ENCODE assay signal across 7 mouse cellular contexts in the genomic region with DNA sequence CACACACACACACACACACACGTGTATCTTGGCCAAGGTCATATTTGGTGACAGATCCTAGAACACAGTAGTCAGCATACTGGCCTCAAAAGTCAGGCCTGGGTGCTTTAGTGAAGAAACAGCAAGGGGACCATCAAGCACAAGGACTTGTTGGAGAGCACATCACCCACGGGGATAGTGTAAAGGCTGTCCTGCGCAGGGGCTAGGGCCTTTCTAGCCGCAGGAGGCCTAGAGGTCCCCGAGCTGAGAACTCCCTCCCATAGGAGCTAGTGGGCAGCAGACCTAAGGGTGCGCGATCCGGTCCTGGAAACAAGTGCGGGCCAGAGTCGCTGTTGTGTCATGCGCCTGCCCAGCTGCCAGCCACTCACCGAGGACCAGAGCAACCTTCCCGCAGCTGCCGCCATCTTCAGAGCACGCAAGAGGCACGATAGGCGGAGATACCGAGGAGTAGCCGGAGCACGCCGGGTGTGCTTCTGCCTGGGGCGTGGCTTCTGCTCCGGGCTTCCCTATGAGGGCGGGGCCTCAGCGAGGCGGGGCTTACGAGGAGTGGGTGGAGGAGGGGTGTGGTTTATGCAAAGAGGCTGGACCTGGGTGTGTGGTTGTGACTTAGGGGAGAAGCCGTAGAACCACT. TPM values are rescaled to one million over a fixed set of nuclear protein-coding genes. Genes with fewer than 3 reads are reported as not detected.
DNase-seq lines count a peak whose midpoint lies in the region; ATAC-seq and TF ChIP-seq lines count a peak whose summit lies in the region.

TSS of gene Prdx3 (minus strand) at position 493 of the 631 bp plus-strand sequence.

- no peaks in the 10 kb centered on the region for H3K9me3 ChIP-seq in embryonic facial prominence, embryonic 12.5 days
- no peaks in the 10 kb centered on the region for H3K9me3 ChIP-seq in limb, embryonic 12.5 days
- no peaks in the 10 kb centered on the region for H3K9me3 ChIP-seq in midbrain, embryonic 15.5 days

- H3K9ac ChIP-seq in embryonic facial prominence, embryonic 12.5 days: peak within 1 kb of the TSS; percentile 70
- H3K9ac ChIP-seq in limb, embryonic 12.5 days (replicated peaks): peak within 1 kb of the TSS; percentile 69
- peak within 1 kb of the TSS; percentile 58 for H3K9ac ChIP-seq in midbrain, embryonic 15.5 days

- no peak for TF ChIP-seq CTCF in kidney, adult 2 months (conservative IDR thresholded peaks at IDR 0.05; ENCODE audit: insufficient read depth, insufficient read length, low read depth, low read length)
- TF ChIP-seq CTCF in spleen, adult 2 months (IDR thresholded peaks at IDR 0.05; ENCODE audit: extremely low read depth, insufficient read depth, insufficient read length, insufficient replicate concordance): no peak

- H3K27me3 ChIP-seq in embryonic facial prominence, embryonic 12.5 days: no peaks in the 10 kb centered on the region
- H3K27me3 ChIP-seq in kidney, adult 2 months (replicated peaks; ENCODE audit: control insufficient read depth, insufficient read depth, low read length): no peaks in the 10 kb centered on the region
- no peaks in the 10 kb centered on the region for H3K27me3 ChIP-seq in limb, embryonic 12.5 days
- no peaks in the 10 kb centered on the region for H3K27me3 ChIP-seq in midbrain, embryonic 15.5 days (replicated peaks)
- no peaks in the 10 kb centered on the region for H3K27me3 ChIP-seq in spleen, adult 2 months (ENCODE audit: control insufficient read depth, insufficient read depth, low read length)

- WGBS in embryonic facial prominence, embryonic 12.5 days: under 1% methylated on average over 28 of the region's 28 CpGs
- under 1% methylated on average over 28 of the region's 28 CpGs for WGBS in kidney, adult 2 months
- WGBS in limb, embryonic 12.5 days: under 1% methylated on average over 28 of the region's 28 CpGs
- WGBS in midbrain, embryonic 15.5 days: under 1% methylated on average over 28 of the region's 28 CpGs
- WGBS in spleen, adult 2 months: under 1% methylated on average over 28 of the region's 28 CpGs

- peak; percentile 97 for DNase-seq in adrenal gland, postnatal 25 days
- peak; percentile 99 for DNase-seq in heart, adult 18-20 months
- peak; percentile 99 for DNase-seq in kidney, adult 2 months
- DNase-seq in spleen, adult 2 months (ENCODE audit: low read depth in 1 of 2, low spot score in 2 of 2): peak; percentile 89 to 97

- peak within 1 kb of the TSS; percentile 81 for H3K27ac ChIP-seq in embryonic facial prominence, embryonic 12.5 days
- peak within 1 kb of the TSS; percentile 49 for H3K27ac ChIP-seq in kidney, adult 2 months (ENCODE audit: insufficient read depth, low read depth, low read length)
- peak within 1 kb of the TSS; percentile 73 for H3K27ac ChIP-seq in limb, embryonic 12.5 days
- H3K27ac ChIP-seq in midbrain, embryonic 15.5 days: peak within 1 kb of the TSS; percentile 80
- H3K27ac ChIP-seq in spleen, adult 2 months (ENCODE audit: insufficient read depth, low read length): peak within 1 kb of the TSS; percentile 35; the same call in 1 of the 2 replicates

- peaks cover 10% of the 10 kb centered on the region; the same call in 1 of the 2 replicates for H3K36me3 ChIP-seq in embryonic facial prominence, embryonic 12.5 days
- H3K36me3 ChIP-seq in kidney, adult 2 months (ENCODE audit: control insufficient read depth, insufficient read depth, low read length): peaks cover 9% of the 10 kb centered on the region
- peaks cover 18% of the 10 kb centered on the region for H3K36me3 ChIP-seq in limb, embryonic 12.5 days
- no peaks in the 10 kb centered on the region for H3K36me3 ChIP-seq in midbrain, embryonic 15.5 days (replicated peaks)
- peaks cover 10% of the 10 kb centered on the region for H3K36me3 ChIP-seq in spleen, adult 2 months (ENCODE audit: control insufficient read depth, insufficient read depth, low read length)

- ATAC-seq in embryonic facial prominence, embryonic 12.5 days (ENCODE audit: insufficient number of reproducible peaks, insufficient read depth, low FRiP score, low TSS enrichment): peak; percentile 95
- ATAC-seq in limb, embryonic 12.5 days (ENCODE audit: insufficient number of reproducible peaks, insufficient read depth, low FRiP score, low TSS enrichment, low read depth): peak; percentile 97
- peak; percentile 99 for ATAC-seq in midbrain, embryonic 15.5 days (replicated peaks)

- peak; percentile 87 for TF ChIP-seq POLR2A in kidney, adult 2 months (IDR thresholded peaks at IDR 0.05; ENCODE audit: low read depth, low read length)
- peak; percentile 65 for TF ChIP-seq POLR2A in spleen, adult 2 months (IDR thresholded peaks at IDR 0.05; ENCODE audit: low read depth, low read length)

- H3K4me1 ChIP-seq in embryonic facial prominence, embryonic 12.5 days: peaks cover 4% of the 10 kb centered on the region; the same call in 1 of the 2 replicates
- peaks cover 9% of the 10 kb centered on the region for H3K4me1 ChIP-seq in kidney, adult 2 months (ENCODE audit: control insufficient read depth, insufficient read depth, low read length)
- H3K4me1 ChIP-seq in limb, embryonic 12.5 days (replicated peaks): peaks cover 13% of the 10 kb centered on the region
- peaks cover 5% of the 10 kb centered on the region; the same call in 1 of the 2 replicates for H3K4me1 ChIP-seq in midbrain, embryonic 15.5 days
- no peaks in the 10 kb centered on the region; the same call in 1 of the 2 replicates for H3K4me1 ChIP-seq in spleen, adult 2 months (ENCODE audit: control insufficient read depth, insufficient read depth, insufficient read length)

- H3K4me3 ChIP-seq in embryonic facial prominence, embryonic 12.5 days: peak within 1 kb of the TSS; percentile 67
- H3K4me3 ChIP-seq in kidney, adult 2 months (ENCODE audit: insufficient read depth, low read depth, low read length): peak within 1 kb of the TSS; percentile 68
- peak within 1 kb of the TSS; percentile 62 for H3K4me3 ChIP-seq in limb, embryonic 12.5 days (replicated peaks)
- H3K4me3 ChIP-seq in midbrain, embryonic 15.5 days: peak within 1 kb of the TSS; percentile 60
- peak within 1 kb of the TSS; percentile 70 for H3K4me3 ChIP-seq in spleen, adult 2 months (ENCODE audit: extremely low read depth, insufficient read depth, insufficient read length)

- peak within 1 kb of the TSS; percentile 72 for H3K4me2 ChIP-seq in embryonic facial prominence, embryonic 12.5 days (replicated peaks)
- peak within 1 kb of the TSS; percentile 73 for H3K4me2 ChIP-seq in limb, embryonic 12.5 days
- peak within 1 kb of the TSS; percentile 74 for H3K4me2 ChIP-seq in midbrain, embryonic 15.5 days

RNA-seq across cellular contexts. Expression of gene Prdx3, which starts in this region (rescaled TPM):
- 795 and 810 TPM in 2 replicates for total RNA-seq in adrenal gland, postnatal 25 days (2021)
- polyA plus RNA-seq in embryonic facial prominence, embryonic 12.5 days (2016; fragmentation: Nextera tagmentation; extraction: Ambion mirVana): 99.8 and 105 TPM in 2 replicates
- total RNA-seq in heart, adult 18-20 months (2021): 100 to 1,000 TPM; 412 to 431 TPM
- 354 and 364 TPM in 2 replicates for polyA plus RNA-seq in kidney, adult 2 months (2012; rRNA removed)
- 79.2 and 85.2 TPM in 2 replicates for polyA plus RNA-seq in limb, embryonic 12.5 days (2016; fragmentation: Nextera tagmentation; extraction: Ambion mirVana)
- polyA plus RNA-seq in midbrain, embryonic 15.5 days (2015; fragmentation: Nextera tagmentation; extraction: Ambion mirVana): 87.2 and 90.3 TPM in 2 replicates
- 54.0 and 55.7 TPM in 2 replicates for polyA plus RNA-seq in spleen, adult 2 months (2012; rRNA removed)

Comparison
In these comparisons a context has a peak if more than half of its experiments do, and no peak if none do; other contexts are left out.
1. Peak in every context shown above with its lines: DNase-seq, ATAC-seq, H3K4me3 ChIP-seq and H3K27ac ChIP-seq.